Mouse (Mus musculus) ovary, postnatal 14 days (tissue): Measurements from ENCODE around the gene C130074G19Rik.

ENCODE experiments used
- DNase-seq: peaks from one replicate; pipeline ENCODE4 v3.0.0; 2022; ENCODE audit warnings: low spot score

Gene C130074G19Rik

DNA sequence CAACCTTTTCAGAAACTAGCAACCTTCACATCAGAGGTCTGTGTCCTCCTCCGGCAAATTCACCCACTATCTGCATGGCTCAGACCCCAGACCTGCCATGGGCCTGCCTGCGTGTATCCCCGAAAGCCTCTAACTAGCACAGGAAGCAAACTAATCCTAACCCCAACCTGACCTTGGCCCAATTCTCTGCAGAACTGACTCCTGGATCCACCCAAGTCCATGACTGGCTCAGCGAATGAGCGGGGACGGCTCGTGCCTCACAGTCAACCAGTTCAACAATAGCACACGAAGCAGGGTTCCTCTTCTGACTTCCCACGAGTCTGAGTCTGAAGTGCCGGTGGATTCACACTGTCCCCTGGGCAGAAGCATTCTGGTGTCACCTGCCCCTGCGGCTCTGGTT, 9.1 kb downstream of the C130074G19Rik start:
- DNase-seq, result no peak

- no peak for DNase-seq
These were observed 10.8 kb downstream of the C130074G19Rik start for GRCm38 (mm10) chr1:184872069-184872819.

DNA sequence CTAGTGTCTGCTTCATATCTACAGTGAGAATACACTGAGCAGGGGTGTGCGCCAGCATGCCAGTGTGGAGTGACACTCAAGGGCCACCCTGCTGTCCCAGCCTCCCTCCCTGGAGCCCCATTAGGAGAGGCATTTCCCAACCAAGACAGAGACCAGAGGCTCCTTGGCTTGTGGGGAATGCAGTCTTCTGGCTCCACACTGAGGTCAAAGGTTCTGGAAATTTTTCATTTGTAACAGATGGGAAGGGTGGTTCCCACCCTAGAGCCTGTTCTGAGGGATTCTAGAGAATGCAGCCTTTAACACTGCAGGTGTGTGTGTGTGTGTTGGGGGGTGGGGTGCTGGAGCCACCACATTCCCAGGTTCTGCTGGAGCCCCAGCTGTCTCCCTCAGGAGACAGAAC, 11.5 kb downstream of the C130074G19Rik start:
- no peak for DNase-seq

GRCm38 (mm10) chr1:184870646-184871385, 12.2 kb downstream of the C130074G19Rik start:
- DNase-seq, result no peak

DNA sequence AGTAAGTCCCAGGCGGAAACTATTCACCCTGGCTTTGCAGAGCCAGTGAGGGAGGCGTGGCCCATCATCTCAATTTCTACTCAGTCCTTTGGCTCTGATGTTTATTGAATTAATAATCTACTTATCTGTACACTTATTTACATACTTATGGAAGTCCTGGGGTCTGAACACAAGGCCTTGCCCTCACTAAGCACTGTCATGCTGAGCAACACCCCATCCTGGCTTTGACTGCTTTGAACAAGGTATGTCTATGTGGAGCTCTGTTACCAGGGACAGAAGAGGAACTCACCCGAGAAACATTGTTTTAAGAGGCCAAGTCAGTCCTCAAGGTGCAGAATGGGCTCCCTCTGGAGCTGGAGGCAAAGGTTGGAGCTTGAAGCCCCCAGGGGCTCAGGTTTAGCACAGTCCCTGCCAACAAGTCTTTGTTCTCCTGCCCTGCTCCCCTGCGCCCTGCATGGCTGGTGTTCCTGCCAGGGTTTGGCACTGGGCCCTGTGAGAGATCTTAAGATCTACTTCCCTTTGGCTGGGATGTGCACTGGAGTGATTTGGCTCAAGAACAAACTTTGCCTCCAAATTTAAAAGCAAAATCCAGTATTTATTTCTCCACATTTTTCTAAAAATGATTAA, 13.0 kb downstream of the C130074G19Rik start:
- peak; percentile 61 for DNase-seq

DNA sequence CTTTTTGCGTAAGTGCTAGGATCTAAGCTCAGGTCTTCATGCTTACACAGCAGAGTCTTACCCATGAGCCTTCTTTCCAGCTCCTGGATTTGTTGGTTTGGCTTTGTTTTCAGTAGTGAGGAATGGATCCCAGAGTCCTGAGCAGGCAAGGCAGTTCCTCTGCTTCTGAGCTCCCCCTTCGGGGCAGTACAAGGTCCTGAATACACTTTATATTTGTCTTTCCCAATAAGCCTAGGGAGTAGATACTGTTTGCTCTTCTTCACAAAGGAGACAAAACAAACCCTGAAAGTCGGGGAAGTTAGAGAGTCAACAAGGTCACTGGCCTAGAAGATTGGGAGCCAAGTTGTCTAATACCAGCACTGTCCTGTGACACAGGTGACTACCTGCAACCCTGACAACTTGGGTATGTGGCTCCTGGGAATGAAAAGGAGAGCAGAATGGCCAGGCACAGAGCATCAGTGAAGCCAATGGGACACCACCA, 15.3 kb downstream of the C130074G19Rik start:
- no peak for DNase-seq

DNA sequence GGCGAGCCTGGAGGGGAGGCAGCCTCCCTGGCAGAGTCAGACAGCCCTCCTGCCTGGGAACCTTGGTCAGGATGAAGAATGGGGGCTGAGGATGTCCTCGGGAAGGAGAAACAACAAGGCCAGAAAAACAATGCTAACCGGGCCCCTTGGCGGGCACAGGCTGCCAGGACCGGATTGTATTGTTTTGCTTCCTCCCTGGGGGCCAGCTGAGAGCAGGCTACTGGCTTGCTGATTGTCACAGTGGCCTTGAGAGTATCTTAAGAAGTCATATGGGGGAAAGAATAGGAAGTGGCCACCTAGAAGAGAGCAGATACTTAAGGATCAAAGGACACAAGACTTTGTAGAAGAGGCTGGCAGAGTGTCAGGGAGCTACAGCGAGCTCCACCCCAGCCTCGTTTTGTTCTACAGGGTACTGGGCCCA, 18.6 kb downstream of the C130074G19Rik start:
- DNase-seq, result no peak

DNA sequence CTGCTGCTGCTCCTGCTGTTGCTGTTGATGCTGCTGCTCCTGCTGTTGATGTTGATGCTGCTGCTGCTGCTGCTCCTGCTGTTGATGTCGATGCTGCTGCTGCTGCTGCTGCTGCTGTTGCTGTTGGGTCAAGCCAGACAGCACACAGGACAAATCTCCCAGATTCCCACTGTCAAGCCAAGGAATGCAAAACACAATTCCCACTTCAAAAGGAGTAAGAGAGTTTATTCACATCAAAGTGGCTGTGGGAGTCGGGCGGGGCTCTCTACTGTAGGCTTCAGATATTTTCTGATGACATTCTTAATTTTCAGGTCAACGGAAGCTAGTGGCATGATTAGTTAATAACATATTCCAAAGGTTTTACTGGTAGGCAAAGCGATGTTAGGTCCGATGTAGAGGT, 20.4 kb downstream of the C130074G19Rik start:
- DNase-seq, result no peak

DNA sequence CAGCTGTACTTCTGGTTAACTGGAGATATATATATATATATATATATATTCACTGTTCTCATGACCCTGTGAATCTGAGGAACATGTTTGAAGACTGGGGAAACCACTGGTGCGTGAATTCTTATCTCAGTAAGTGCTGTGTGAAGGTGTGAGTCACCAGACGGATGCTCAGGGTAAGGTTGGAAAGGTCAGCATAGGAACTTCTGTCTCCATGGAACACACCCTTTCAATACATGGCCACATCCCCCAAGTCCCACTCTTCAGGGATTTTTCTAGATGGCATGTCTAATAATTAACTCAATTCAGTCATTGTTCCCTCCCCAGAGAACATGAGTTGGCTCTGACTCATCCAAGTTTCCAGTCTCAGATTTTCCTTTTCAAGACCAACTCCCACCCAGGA, 21.5 kb downstream of the C130074G19Rik start:
- DNase-seq, result no peak

- no peak for DNase-seq
These were observed 22.7 kb downstream of the C130074G19Rik start for GRCm38 (mm10) chr1:184860276-184860675.

GRCm38 (mm10) chr1:184858253-184858652, 24.8 kb downstream of the C130074G19Rik start:
- DNase-seq, result no peak

DNA sequence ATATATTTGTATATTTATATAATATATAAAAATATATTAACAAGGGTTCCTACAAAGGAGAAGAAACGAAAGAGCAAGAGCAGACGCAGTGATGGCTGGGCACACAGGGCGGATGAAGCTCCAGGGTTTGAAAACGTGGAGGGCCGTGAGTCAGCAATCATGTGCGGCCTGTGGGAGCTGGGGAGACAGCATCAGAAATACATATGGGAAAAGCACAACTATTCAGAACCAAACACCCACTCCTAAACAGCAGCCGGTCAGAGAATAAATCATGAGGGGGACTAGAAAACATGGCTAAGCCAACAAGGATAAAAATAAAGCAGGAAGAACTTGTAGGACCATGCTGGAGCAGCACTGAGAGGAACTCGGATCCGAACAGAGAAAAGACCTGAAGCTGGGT, 25.8 kb downstream of the C130074G19Rik start:
- no peak for DNase-seq

GRCm38 (mm10) chr1:184853922-184854321, 29.1 kb downstream of the C130074G19Rik start:
- no peak for DNase-seq

DNA sequence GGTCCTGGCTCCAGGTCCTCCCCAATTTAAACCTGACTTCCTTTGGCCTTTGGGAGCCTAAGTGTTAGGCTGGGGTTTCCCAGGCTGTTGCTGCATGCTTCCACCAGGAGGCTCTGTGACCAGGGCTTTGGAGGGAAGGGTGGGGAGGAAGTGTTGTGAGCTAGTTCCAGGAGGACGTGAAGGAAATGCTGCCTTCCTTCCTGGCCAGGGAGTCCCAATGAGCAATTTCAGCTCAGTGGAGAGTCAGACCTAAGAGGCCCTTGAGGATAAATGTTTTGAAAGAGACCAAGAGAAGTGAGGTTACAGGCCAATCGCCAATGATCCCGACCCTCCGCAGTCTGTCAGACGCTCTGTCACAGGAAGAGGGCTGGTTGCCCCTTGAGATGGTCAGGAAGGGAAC, 29.7 kb downstream of the C130074G19Rik start:
- DNase-seq, result no peak

GRCm38 (mm10) chr1:184851741-184852618, 31.0 kb downstream of the C130074G19Rik start:
- DNase-seq, result peak; percentile 68

- no peak for DNase-seq
These were observed 31.9 kb downstream of the C130074G19Rik start for GRCm38 (mm10) chr1:184851166-184851565.

- no peak for DNase-seq
These were observed 36.0 kb downstream of the C130074G19Rik start for GRCm38 (mm10) chr1:184846973-184847372.

DNA sequence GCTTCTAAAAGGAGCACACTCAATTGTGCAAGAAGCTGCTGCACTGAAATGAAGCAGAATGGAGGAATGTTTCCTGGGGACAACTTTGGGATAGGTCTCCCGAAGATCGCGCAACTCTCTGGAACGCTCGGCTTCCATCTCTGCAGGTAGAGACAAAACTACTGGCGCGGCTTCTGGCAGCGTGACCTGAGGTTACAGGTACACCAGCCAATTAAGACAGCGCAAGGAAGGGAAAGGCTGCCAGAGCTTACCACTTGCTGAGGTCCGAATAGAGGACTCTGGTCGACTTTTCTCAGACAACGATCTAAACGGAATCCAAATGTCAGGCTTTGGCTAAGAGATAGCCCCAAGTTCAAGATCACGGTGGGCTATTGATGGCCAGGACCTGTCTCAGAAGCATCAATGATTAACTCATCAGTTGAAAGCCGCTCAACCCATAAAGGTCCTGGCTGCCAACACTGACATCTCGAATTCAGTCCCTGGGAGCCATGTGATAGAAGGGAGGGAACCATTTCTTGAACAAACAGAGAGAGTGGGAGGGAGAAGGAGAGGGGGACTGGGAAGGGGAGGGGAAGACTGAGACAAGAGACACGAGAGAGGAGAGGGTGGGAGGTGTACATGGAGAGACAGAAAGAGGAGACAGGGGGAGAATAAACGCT, 36.8 kb downstream of the C130074G19Rik start, which contains the start of gene Marc2:
Gene Marc2 (minus strand): TSS at position 360 of the 659 bp plus-strand sequence.
- DNase-seq, result no peak

GRCm38 (mm10) chr1:184845111-184846071, 37.6 kb downstream of the C130074G19Rik start:
- peak; percentile 81 for DNase-seq
